Mouse (Mus musculus): Measurements from ENCODE around the gene Gm10354. TPM values are rescaled to one million over a fixed set of nuclear protein-coding genes. Genes with fewer than 3 reads are reported as not detected.
"Not testable (repeated sequence)": the region's sequence is repeated elsewhere in the genome, so short reads cannot be mapped to it uniquely, and the experiment has no call there.

Gm10354 gene
- total RNA-seq (2021) = not detected
- polyA plus RNA-seq (2012; rRNA removed) = not detected in 2 replicates
- long read RNA-seq = 0 reads

GRCm38 (mm10) chr5:14978835-14979234 is at the start of gene Gm10354:
TSS of gene Gm10354 (minus strand) at chr5:14978935.
- H3K36me3 ChIP-seq (ENCODE audit: control insufficient read depth, insufficient read depth, low read length); H3K79me2 ChIP-seq (replicated peaks; ENCODE audit: control insufficient read depth, insufficient read depth, low read length); intact Hi-C loops (cut with DNase I); H3K4me1 ChIP-seq (ENCODE audit: control insufficient read depth, insufficient read depth, low read length); H3K27me3 ChIP-seq (ENCODE audit: control insufficient read depth, insufficient read depth, low read length); H3K9ac ChIP-seq (ENCODE audit: low read depth, low read length); H3K27ac ChIP-seq; H3K4me3 ChIP-seq; DNase-seq: not testable (repeated sequence)
- WGBS = 7% methylated on average over 1 of the region's 1 CpGs

- not testable (repeated sequence) for H3K27ac ChIP-seq
- WGBS = 83% methylated on average over 1 of the region's 1 CpGs
These were observed 45.6 kb upstream of the Gm10354 start for GRCm38 (mm10) chr5:15024316-15024715.

GRCm38 (mm10) chr5:15020067-15020466 is 41.3 kb upstream of the Gm10354 start:
- intact Hi-C loops (cut with DNase I); H3K9ac ChIP-seq (ENCODE audit: low read depth, low read length); H3K36me3 ChIP-seq (ENCODE audit: control insufficient read depth, insufficient read depth, low read length); H3K4me1 ChIP-seq (ENCODE audit: control insufficient read depth, insufficient read depth, low read length); DNase-seq; H3K4me3 ChIP-seq; H3K27ac ChIP-seq; H3K79me2 ChIP-seq (replicated peaks; ENCODE audit: control insufficient read depth, insufficient read depth, low read length); H3K27me3 ChIP-seq (ENCODE audit: control insufficient read depth, insufficient read depth, low read length): not testable (repeated sequence)
- 50% methylated on average over 2 of the region's 2 CpGs for WGBS

More at GRCm38 (mm10) chr5:15024316-15024715, 45.6 kb upstream of the Gm10354 start:
- intact Hi-C loops (cut with DNase I); H3K27me3 ChIP-seq (ENCODE audit: control insufficient read depth, insufficient read depth, low read length); H3K79me2 ChIP-seq (replicated peaks; ENCODE audit: control insufficient read depth, insufficient read depth, low read length); H3K36me3 ChIP-seq (ENCODE audit: control insufficient read depth, insufficient read depth, low read length); H3K4me3 ChIP-seq; H3K9ac ChIP-seq (ENCODE audit: low read depth, low read length); H3K4me1 ChIP-seq (ENCODE audit: control insufficient read depth, insufficient read depth, low read length); DNase-seq: not testable (repeated sequence)

GRCm38 (mm10) chr5:15010639-15011582 is 32.2 kb upstream of the Gm10354 start:
- H3K27me3 ChIP-seq (ENCODE audit: control insufficient read depth, insufficient read depth, low read length); H3K27ac ChIP-seq; intact Hi-C loops (cut with DNase I); H3K79me2 ChIP-seq (replicated peaks; ENCODE audit: control insufficient read depth, insufficient read depth, low read length); H3K4me1 ChIP-seq (ENCODE audit: control insufficient read depth, insufficient read depth, low read length); H3K4me3 ChIP-seq; H3K36me3 ChIP-seq (ENCODE audit: control insufficient read depth, insufficient read depth, low read length); H3K9ac ChIP-seq (ENCODE audit: low read depth, low read length); DNase-seq: not testable (repeated sequence)
- 77% methylated on average over 11 of the region's 11 CpGs for WGBS

GRCm38 (mm10) chr5:15006907-15007306 is 28.2 kb upstream of the Gm10354 start:
- H3K4me3 ChIP-seq; H3K4me1 ChIP-seq (ENCODE audit: control insufficient read depth, insufficient read depth, low read length); H3K27ac ChIP-seq; H3K79me2 ChIP-seq (replicated peaks; ENCODE audit: control insufficient read depth, insufficient read depth, low read length); DNase-seq; H3K27me3 ChIP-seq (ENCODE audit: control insufficient read depth, insufficient read depth, low read length); intact Hi-C loops (cut with DNase I); H3K9ac ChIP-seq (ENCODE audit: low read depth, low read length); H3K36me3 ChIP-seq (ENCODE audit: control insufficient read depth, insufficient read depth, low read length): not testable (repeated sequence)
- WGBS = 48% methylated on average over 3 of the region's 3 CpGs

GRCm38 (mm10) chr5:15006288-15006687 is 27.6 kb upstream of the Gm10354 start:
- H3K9ac ChIP-seq (ENCODE audit: low read depth, low read length); H3K4me1 ChIP-seq (ENCODE audit: control insufficient read depth, insufficient read depth, low read length); H3K27me3 ChIP-seq (ENCODE audit: control insufficient read depth, insufficient read depth, low read length); H3K4me3 ChIP-seq; intact Hi-C loops (cut with DNase I); H3K27ac ChIP-seq; DNase-seq; H3K36me3 ChIP-seq (ENCODE audit: control insufficient read depth, insufficient read depth, low read length); H3K79me2 ChIP-seq (replicated peaks; ENCODE audit: control insufficient read depth, insufficient read depth, low read length): not testable (repeated sequence)
- WGBS = 60% methylated on average over 3 of the region's 3 CpGs

GRCm38 (mm10) chr5:15005584-15005983 is 26.8 kb upstream of the Gm10354 start:
- H3K9ac ChIP-seq (ENCODE audit: low read depth, low read length); H3K79me2 ChIP-seq (replicated peaks; ENCODE audit: control insufficient read depth, insufficient read depth, low read length); intact Hi-C loops (cut with DNase I); DNase-seq; H3K4me3 ChIP-seq; H3K4me1 ChIP-seq (ENCODE audit: control insufficient read depth, insufficient read depth, low read length); H3K27ac ChIP-seq; H3K27me3 ChIP-seq (ENCODE audit: control insufficient read depth, insufficient read depth, low read length); H3K36me3 ChIP-seq (ENCODE audit: control insufficient read depth, insufficient read depth, low read length): not testable (repeated sequence)
- whole genome bisulfite sequencing = 48% methylated on average over 3 of the region's 4 CpGs

- H3K9ac ChIP-seq (ENCODE audit: low read depth, low read length); H3K4me3 ChIP-seq; H3K36me3 ChIP-seq (ENCODE audit: control insufficient read depth, insufficient read depth, low read length); intact Hi-C loops (cut with DNase I); H3K27me3 ChIP-seq (ENCODE audit: control insufficient read depth, insufficient read depth, low read length); DNase-seq; H3K4me1 ChIP-seq (ENCODE audit: control insufficient read depth, insufficient read depth, low read length); H3K27ac ChIP-seq; H3K79me2 ChIP-seq (replicated peaks; ENCODE audit: control insufficient read depth, insufficient read depth, low read length): not testable (repeated sequence)
- WGBS = 65% methylated on average over 5 of the region's 5 CpGs
These were observed 26.1 kb upstream of the Gm10354 start for GRCm38 (mm10) chr5:15004569-15005562.

GRCm38 (mm10) chr5:14998077-14998476 is 19.3 kb upstream of the Gm10354 start:
- H3K9ac ChIP-seq (ENCODE audit: low read depth, low read length); H3K79me2 ChIP-seq (replicated peaks; ENCODE audit: control insufficient read depth, insufficient read depth, low read length); DNase-seq; H3K27me3 ChIP-seq (ENCODE audit: control insufficient read depth, insufficient read depth, low read length); H3K27ac ChIP-seq; intact Hi-C loops (cut with DNase I); H3K36me3 ChIP-seq (ENCODE audit: control insufficient read depth, insufficient read depth, low read length); H3K4me3 ChIP-seq; H3K4me1 ChIP-seq (ENCODE audit: control insufficient read depth, insufficient read depth, low read length): not testable (repeated sequence)
- WGBS = 73% methylated on average over 9 of the region's 9 CpGs
